ENCODE assay signal across 13 mouse cellular contexts in genomic region chr9:48106441-48107167, GRCm38 (mm10). TPM values are rescaled to one million over a fixed set of nuclear protein-coding genes. Genes with fewer than 3 reads are reported as not detected.
DNase-seq lines count a peak whose midpoint lies in the region; ATAC-seq and TF ChIP-seq lines count a peak whose summit lies in the region.
"Had no signal": no experiment of that assay in that cellular context is flagged by ENCODE, and none has a peak within 500 bp of the region (broad histone marks: within the 10 kb centered on the region; RNA-seq: fewer than 3 reads in every experiment).

No protein-coding gene starts in this region.

- ATAC-seq in kidney, postnatal 0 days (replicated peaks; ENCODE audit: low FRiP score, low read depth): no peak
- ATAC-seq in stomach, embryonic 14.5 days (ENCODE audit: insufficient number of reproducible peaks, insufficient read depth, low FRiP score, low read depth): peak; percentile 69; the same call in 1 of the 2 replicates
- no peak for ATAC-seq in erythroid progenitor cell, adult 5-6 weeks (replicated peaks; ENCODE audit: low FRiP score, poor library complexity, severe bottlenecking)
- ATAC-seq: forebrain, postnatal 0 days had no signal

- no peaks in the 10 kb centered on the region for H3K27me3 ChIP-seq in kidney, postnatal 0 days (ENCODE audit: insufficient read depth, low read length)
- H3K27me3 ChIP-seq in stomach, embryonic 14.5 days (ENCODE audit: control insufficient read depth, insufficient read depth, low read length): no peaks in the 10 kb centered on the region

- no peak overlapping the region for H3K27ac ChIP-seq in kidney, postnatal 0 days
- no peak overlapping the region for H3K27ac ChIP-seq in stomach, embryonic 14.5 days (ENCODE audit: low read length)
- H3K27ac ChIP-seq: hindbrain, embryonic 10.5 days; liver, embryonic 14.5 days had no signal

- no peaks in the 10 kb centered on the region for H3K9me3 ChIP-seq in kidney, postnatal 0 days (replicated peaks; ENCODE audit: low read length)
- no peaks in the 10 kb centered on the region for H3K9me3 ChIP-seq in stomach, embryonic 14.5 days (ENCODE audit: control insufficient read depth, low read depth, low read length)
- H3K9me3 ChIP-seq: hindbrain, embryonic 10.5 days had no signal

- H3K4me1 ChIP-seq in kidney, postnatal 0 days (replicated peaks; ENCODE audit: insufficient read depth, low read length): no peaks in the 10 kb centered on the region
- H3K4me1 ChIP-seq in stomach, embryonic 14.5 days (ENCODE audit: control insufficient read depth, insufficient read depth, low read length): no peaks in the 10 kb centered on the region

- H3K4me3 ChIP-seq in kidney, postnatal 0 days (replicated peaks; ENCODE audit: low read depth, low read length): no peak overlapping the region
- no peak overlapping the region for H3K4me3 ChIP-seq in stomach, embryonic 14.5 days (ENCODE audit: low read depth, low read length)
- H3K4me3 ChIP-seq: hindbrain, embryonic 10.5 days had no signal

- no peak overlapping the region for H3K9ac ChIP-seq in kidney, postnatal 0 days (ENCODE audit: low read depth, low read length)
- no peak overlapping the region for H3K9ac ChIP-seq in stomach, embryonic 14.5 days (replicated peaks; ENCODE audit: low read depth, low read length)
- H3K9ac ChIP-seq: forebrain, postnatal 0 days; liver, embryonic 14.5 days had no signal

- H3K4me2 ChIP-seq in kidney, postnatal 0 days (ENCODE audit: low read length): no peak overlapping the region
- H3K4me2 ChIP-seq in stomach, embryonic 14.5 days (replicated peaks; ENCODE audit: low read depth, low read length): no peak overlapping the region

- no peaks in the 10 kb centered on the region for H3K36me3 ChIP-seq in kidney, postnatal 0 days (ENCODE audit: insufficient read depth, low read length)
- H3K36me3 ChIP-seq in stomach, embryonic 14.5 days (ENCODE audit: control insufficient read depth, insufficient read depth, low read length): no peaks in the 10 kb centered on the region
- H3K36me3 ChIP-seq: hindbrain, embryonic 10.5 days had no signal

- DNase-seq in heart, adult 11 months: peak; percentile 77
- no peak for DNase-seq in heart, adult 8-10 months (ENCODE audit: low spot score)
- peak; percentile 53 for DNase-seq in kidney, postnatal 0 days (ENCODE audit: low spot score)
- no peak for DNase-seq in kidney, adult 9 months
- peak; percentile 59 for DNase-seq in retina, postnatal 1 day
- DNase-seq in retina, embryonic 14.5 days (ENCODE audit: low spot score): no peak
- DNase-seq: adrenal gland, postnatal 25 days; forebrain, postnatal 0 days; gastrocnemius, postnatal 36 days had no signal

- WGBS in kidney, postnatal 0 days: 42% methylated on average over 2 of the region's 2 CpGs
- WGBS in stomach, embryonic 14.5 days: 17% methylated on average over 2 of the region's 2 CpGs

- 0 out of 2 replicates have a peak, but pooled peaks have one; percentile 29 for TF ChIP-seq CTCF in kidney, postnatal 0 days (IDR thresholded peaks at IDR 0.05; ENCODE audit: low read depth)

RNA-seq across cellular contexts. Expression of gene Nxpe4, which starts 55.2 kb away (rescaled TPM):
- 1 to 10 TPM; 5.4 to 8.3 (median 6.4) TPM for total RNA-seq in heart, adult 8-10 months (2022)
- polyA plus RNA-seq in kidney, postnatal 0 days (2015; fragmentation: Nextera tagmentation; extraction: Ambion mirVana): 8.9 and 9.8 TPM in 2 replicates
- polyA plus RNA-seq in stomach, embryonic 14.5 days (2014; fragmentation: Nextera tagmentation; extraction: Ambion mirVana): 7.3 and 8.3 TPM in 2 replicates
- 47.6 and 53.2 TPM in 2 replicates for total RNA-seq in erythroid progenitor cell, adult 5-6 weeks (2015; ENCODE audit: low replicate concordance)
- total RNA-seq in erythroid progenitor cell, adult 5-6 weeks (2017; ENCODE audit: low replicate concordance): 35.1 and 39.0 TPM in 2 replicates

Comparison
In these comparisons a context has a peak if more than half of its experiments do, and no peak if none do; other contexts are left out.
1. DNase-seq: peak in heart, adult 11 months (single experiment), kidney, postnatal 0 days (single experiment) and retina, postnatal 1 day (single experiment); none in heart, adult 8-10 months (single experiment), kidney, adult 9 months (single experiment) and retina, embryonic 14.5 days (single experiment).